Mouse (Mus musculus) cerebellum, postnatal 4 days (tissue): ENCODE data around the gene Aanat.

Experiments
- DNase-seq, 2 experiments: peaks; one replicate each; pipeline ENCODE4 v3.0.0; 2022; ENCODE audit warnings: low spot score in 2 of 2, mixed read lengths in 1 of 2

Aanat gene

GRCm38 (mm10) chr11:116574982-116575381 lies 11.2 kb upstream of the Aanat start:
- no peak for DNase-seq

- no peak for DNase-seq
Measured at GRCm38 (mm10) chr11:116575396-116575795, 10.8 kb upstream of the Aanat start.

GRCm38 (mm10) chr11:116579280-116579679 lies 7.0 kb upstream of the Aanat start:
- DNase-seq, result no peak

- DNase-seq, result no peak
Measured at GRCm38 (mm10) chr11:116580031-116580652, 6.1 kb upstream of the Aanat start.

GRCm38 (mm10) chr11:116580711-116581375 lies 5.4 kb upstream of the Aanat start:
- peak in 1 of 2 experiments; percentile 45 for DNase-seq

GRCm38 (mm10) chr11:116581376-116581814 lies 4.8 kb upstream of the Aanat start, which contains the start of gene Ube2o:
TSS of gene Ube2o (minus strand) at chr11:116581447.
- peak; percentile 78 to 88 for DNase-seq

GRCm38 (mm10) chr11:116585682-116586081 lies 550 bp upstream of the Aanat start:
- no peak for DNase-seq

GRCm38 (mm10) chr11:116586801-116587631 lies 784 bp downstream of the Aanat start:
- peak; percentile 57 to 79 for DNase-seq

- no peak for DNase-seq
Measured at GRCm38 (mm10) chr11:116589020-116589531, 2.8 kb downstream of the Aanat start.

GRCm38 (mm10) chr11:116589574-116589973 lies 3.3 kb downstream of the Aanat start:
- no peak for DNase-seq

- DNase-seq, result no peak
Measured at GRCm38 (mm10) chr11:116591621-116592020, 5.4 kb downstream of the Aanat start.

GRCm38 (mm10) chr11:116592428-116592827 lies 6.2 kb downstream of the Aanat start:
- DNase-seq, result peak; percentile 100

- DNase-seq, result no peak
Measured at GRCm38 (mm10) chr11:116593345-116593744, 7.1 kb downstream of the Aanat start.

- no peak for DNase-seq
Measured at GRCm38 (mm10) chr11:116596766-116597165, 10.5 kb downstream of the Aanat start.

- peak in 1 of 2 experiments; percentile 58 for DNase-seq
Measured at GRCm38 (mm10) chr11:116598193-116598592, 12.0 kb downstream of the Aanat start.

GRCm38 (mm10) chr11:116599230-116599629 lies 13.0 kb downstream of the Aanat start:
- DNase-seq, result no peak

- no peak for DNase-seq
Measured at GRCm38 (mm10) chr11:116601166-116601565, 14.9 kb downstream of the Aanat start.

GRCm38 (mm10) chr11:116602043-116602442 lies 15.8 kb downstream of the Aanat start:
- DNase-seq, result no peak

- DNase-seq, result no peak
Measured at GRCm38 (mm10) chr11:116603339-116603738, 17.1 kb downstream of the Aanat start.

- no peak for DNase-seq
Measured at GRCm38 (mm10) chr11:116604097-116604496, 17.9 kb downstream of the Aanat start.

GRCm38 (mm10) chr11:116607717-116608116 lies 21.5 kb downstream of the Aanat start:
- DNase-seq, result no peak

GRCm38 (mm10) chr11:116609965-116610630 lies 23.9 kb downstream of the Aanat start:
- no peak for DNase-seq
